Mouse (Mus musculus): ENCODE results near the gene AB124611. TPM values are rescaled to one million over a fixed set of nuclear protein-coding genes. Genes with fewer than 3 reads are reported as not detected.
A peak's percentile ranks its signal among the peaks of the same experiment; 100 is the strongest.
"Not testable (repeated sequence)": the region's sequence is repeated elsewhere in the genome, so short reads cannot be mapped to it uniquely, and the experiment has no call there.

AB124611 gene
- polyA plus RNA-seq, 1 experiment from 2014 or later = 5.2 TPM

GRCm38 (mm10) chr9:21513466-21513865 is 12.5 kb upstream of the AB124611 start:
- no peak overlapping the region for H3K4me2 ChIP-seq (replicated peaks; ENCODE audit: low read depth, low read length)
- WGBS = 98% methylated on average over 4 of the region's 4 CpGs
- no peak overlapping the region for H3K4me3 ChIP-seq (ENCODE audit: low read depth, low read length)
- DNase-seq (ENCODE audit: low spot score) = no peak
- no peak for TF ChIP-seq CTCF (IDR thresholded peaks at IDR 0.05)
- no peak for TF ChIP-seq EP300 (IDR thresholded peaks at IDR 0.05)
- 0 out of 2 replicates have a peak, but pooled peaks cover under 1% of the 10 kb centered on the region for H3K36me3 ChIP-seq (ENCODE audit: insufficient read depth, low read length)
- H3K4me1 ChIP-seq (ENCODE audit: insufficient read depth, low read depth, low read length) = no peaks in the 10 kb centered on the region
- H3K9ac ChIP-seq (replicated peaks; ENCODE audit: low read depth) = no peak overlapping the region
- H3K9me3 ChIP-seq (ENCODE audit: low read length) = no peaks in the 10 kb centered on the region
- H3K27me3 ChIP-seq (replicated peaks; ENCODE audit: insufficient read depth, low read length) = no peaks in the 10 kb centered on the region
- no peak overlapping the region for H3K27ac ChIP-seq (ENCODE audit: low read length)
- no peak for ATAC-seq

GRCm38 (mm10) chr9:21517947-21518495 is 8.0 kb upstream of the AB124611 start:
- H3K4me3 ChIP-seq (ENCODE audit: low read depth, low read length) = no peak overlapping the region
- no peak for TF ChIP-seq CTCF (IDR thresholded peaks at IDR 0.05)
- TF ChIP-seq EP300 (IDR thresholded peaks at IDR 0.05) = no peak
- H3K27me3 ChIP-seq (replicated peaks; ENCODE audit: insufficient read depth, low read length) = no peaks in the 10 kb centered on the region
- no peaks in the 10 kb centered on the region for H3K9me3 ChIP-seq (ENCODE audit: low read length)
- H3K9ac ChIP-seq (replicated peaks; ENCODE audit: low read depth) = no peak overlapping the region
- H3K36me3 ChIP-seq (ENCODE audit: insufficient read depth, low read length) = no peaks in the 10 kb centered on the region
- H3K27ac ChIP-seq (ENCODE audit: low read length) = no peak overlapping the region
- no peaks in the 10 kb centered on the region for H3K4me1 ChIP-seq (ENCODE audit: insufficient read depth, low read depth, low read length)
- 38% methylated on average over 6 of the region's 6 CpGs for WGBS
- DNase-seq (ENCODE audit: low spot score) = no peak
- no peak overlapping the region for H3K4me2 ChIP-seq (replicated peaks; ENCODE audit: low read depth, low read length)
- ATAC-seq = no peak

- 72% methylated on average over 6 of the region's 6 CpGs for WGBS
- not testable (repeated sequence) for H3K4me1 ChIP-seq (ENCODE audit: insufficient read depth, low read depth, low read length)
These were observed 7.3 kb upstream of the AB124611 start for GRCm38 (mm10) chr9:21518690-21519089.

GRCm38 (mm10) chr9:21525142-21525936 is 637 bp upstream of the AB124611 start:
- TF ChIP-seq EP300 (IDR thresholded peaks at IDR 0.05) (no peak), CTCF (IDR thresholded peaks at IDR 0.05) (no peak)
- Histone ChIP-seq H3K4me3 (ENCODE audit: low read depth, low read length) (no peak overlapping the region), H3K27ac (ENCODE audit: low read length) (no peak overlapping the region), H3K4me1 (ENCODE audit: insufficient read depth, low read depth, low read length) (no peaks in the 10 kb centered on the region), H3K9me3 (ENCODE audit: low read length) (no peaks in the 10 kb centered on the region), H3K9ac (replicated peaks; ENCODE audit: low read depth) (no peak overlapping the region), H3K27me3 (replicated peaks; ENCODE audit: insufficient read depth, low read length) (no peaks in the 10 kb centered on the region), H3K4me2 (replicated peaks; ENCODE audit: low read depth, low read length) (no peak overlapping the region), H3K36me3 (ENCODE audit: insufficient read depth, low read length) (no peaks in the 10 kb centered on the region)
- DNase-seq (ENCODE audit: low spot score) (no peak), ATAC-seq (no peak)
- 67% methylated on average over 7 of the region's 7 CpGs for WGBS

More at GRCm38 (mm10) chr9:21518690-21519089, 7.3 kb upstream of the AB124611 start:
- H3K27me3 ChIP-seq (replicated peaks; ENCODE audit: insufficient read depth, low read length); H3K4me3 ChIP-seq (ENCODE audit: low read depth, low read length); H3K27ac ChIP-seq (ENCODE audit: low read length); H3K9me3 ChIP-seq (ENCODE audit: low read length); H3K9ac ChIP-seq (replicated peaks; ENCODE audit: low read depth); H3K4me2 ChIP-seq (replicated peaks; ENCODE audit: low read depth, low read length); DNase-seq (ENCODE audit: low spot score); H3K36me3 ChIP-seq (ENCODE audit: insufficient read depth, low read length); ATAC-seq: not testable (repeated sequence)

GRCm38 (mm10) chr9:21526634-21526944 is 613 bp downstream of the AB124611 start:
- no peak overlapping the region for H3K9ac ChIP-seq (replicated peaks; ENCODE audit: low read depth)
- H3K27ac ChIP-seq (ENCODE audit: low read length) = no peak overlapping the region
- TF ChIP-seq EP300 (IDR thresholded peaks at IDR 0.05) = no peak
- no peak for TF ChIP-seq CTCF (IDR thresholded peaks at IDR 0.05)
- no peaks in the 10 kb centered on the region for H3K27me3 ChIP-seq (replicated peaks; ENCODE audit: insufficient read depth, low read length)
- DNase-seq (ENCODE audit: low spot score) (no peak), ATAC-seq (no peak)
- no peaks in the 10 kb centered on the region for H3K4me1 ChIP-seq (ENCODE audit: insufficient read depth, low read depth, low read length)
- 0 out of 2 replicates have a peak overlapping the region, but pooled peaks have one; percentile 1 for H3K4me2 ChIP-seq (replicated peaks; ENCODE audit: low read depth, low read length)
- H3K9me3 ChIP-seq (ENCODE audit: low read length) = no peaks in the 10 kb centered on the region
- 61% methylated on average over 3 of the region's 3 CpGs for WGBS
- no peak overlapping the region for H3K4me3 ChIP-seq (ENCODE audit: low read depth, low read length)
- no peaks in the 10 kb centered on the region for H3K36me3 ChIP-seq (ENCODE audit: insufficient read depth, low read length)

GRCm38 (mm10) chr9:21527100-21527801 is 1.3 kb downstream of the AB124611 start:
- Histone ChIP-seq H3K27me3 (replicated peaks; ENCODE audit: insufficient read depth, low read length) (no peaks in the 10 kb centered on the region), H3K4me1 (ENCODE audit: insufficient read depth, low read depth, low read length) (no peaks in the 10 kb centered on the region), H3K4me3 (ENCODE audit: low read depth, low read length) (no peak overlapping the region), H3K9ac (replicated peaks; ENCODE audit: low read depth) (no peak overlapping the region), H3K27ac (ENCODE audit: low read length) (no peak overlapping the region), H3K9me3 (ENCODE audit: low read length) (no peaks in the 10 kb centered on the region), H3K4me2 (replicated peaks; ENCODE audit: low read depth, low read length) (no peak overlapping the region), H3K36me3 (ENCODE audit: insufficient read depth, low read length) (no peaks in the 10 kb centered on the region)
- DNase-seq (ENCODE audit: low spot score) = no peak
- WGBS = 90% methylated on average over 2 of the region's 2 CpGs
- TF ChIP-seq EP300 (IDR thresholded peaks at IDR 0.05) (no peak), CTCF (IDR thresholded peaks at IDR 0.05) (no peak)
- no peak for ATAC-seq
